Mouse (Mus musculus) CH12.LX (cell line): Measurements from ENCODE around the gene Tssk4. TPM values are rescaled to one million over a fixed set of nuclear protein-coding genes. Genes with fewer than 3 reads are reported as not detected.

ENCODE experiments used
- DNase-seq: peaks from one replicate; pipeline ENCODE4 v3.0.0-alpha.2; 2013; ENCODE audit errors: extremely low read depth
- H3K27ac ChIP-seq: 2 replicates; pipeline ENCODE4 v1.5.1; 2012; ENCODE audit warnings: low read depth, mild to moderate bottlenecking, control low read depth, moderate library complexity; ENCODE audit not compliant: insufficient read depth
- H3K27me3 ChIP-seq: replicated peaks from 2 replicates; pipeline ENCODE3; 2012; ENCODE audit warnings: inconsistent platforms
- H3K36me3 ChIP-seq, 2 experiments: replicated peaks in 1 of 2; 2 replicates each; pipeline versions ENCODE3 to v1.6.1; 2012; ENCODE audit warnings: inconsistent platforms in 1 of 2, low read length in 1 of 2, mild to moderate bottlenecking in 1 of 2, mixed read lengths in 1 of 2, moderate library complexity in 1 of 2; ENCODE audit not compliant: control insufficient read depth in 1 of 2, insufficient read depth in 1 of 2
- H3K4me1 ChIP-seq, 2 experiments: 2 replicates each; pipeline ENCODE4 v1.6.1; 2012; ENCODE audit warnings: inconsistent platforms in 1 of 2, moderate library complexity in 1 of 2; ENCODE audit not compliant: insufficient read depth in 2 of 2, control insufficient read depth in 1 of 2
- H3K4me2 ChIP-seq: 2 replicates; pipeline ENCODE4 v1.6.1; 2012; ENCODE audit warnings: low read depth, mild to moderate bottlenecking, control low read depth; ENCODE audit not compliant: poor library complexity, insufficient read depth, severe bottlenecking
- H3K4me3 ChIP-seq, 3 experiments: fragments of 150-350 bp in 1 of 3; sonication (generic) in 1 of 3; replicated peaks in 1 of 3; 2 replicates each; pipeline versions ENCODE3 to v1.5.1; 2011 to 2012; ENCODE audit warnings: low read depth in 2 of 3, low read length in 2 of 3, mild to moderate bottlenecking in 2 of 3, moderate library complexity in 2 of 3, control low read depth in 1 of 3, improper control_type of control experiment in 1 of 3, inconsistent platforms in 1 of 3, mixed read lengths in 1 of 3; ENCODE audit not compliant: poor library complexity in 1 of 3
- H3K79me2 ChIP-seq: replicated peaks from 2 replicates; pipeline ENCODE4 v1.6.1; 2012; ENCODE audit warnings: mild to moderate bottlenecking, moderate library complexity; ENCODE audit not compliant: control insufficient read depth, poor library complexity, insufficient read depth, severe bottlenecking; ENCODE audit errors: extremely low read depth
- H3K9ac ChIP-seq: 2 replicates; pipeline ENCODE4 v1.6.1; 2012; ENCODE audit warnings: low read depth, mild to moderate bottlenecking, control low read depth, moderate library complexity; ENCODE audit not compliant: insufficient read depth
- H3K9me3 ChIP-seq: replicated peaks from 2 replicates; pipeline ENCODE3; 2012; ENCODE audit warnings: low read length, inconsistent platforms, mixed read lengths
- ELF1 ChIP-seq: IDR thresholded peaks from 2 replicates; pipeline ENCODE4 v1.6.1; 2014; ENCODE audit warnings: low read depth, mild to moderate bottlenecking, inconsistent platforms, low read length, improper control_type of control experiment
- ETS1 ChIP-seq: conservative IDR thresholded peaks from 2 replicates; pipeline ENCODE4 v1.6.1; 2012; ENCODE audit warnings: low read depth, mild to moderate bottlenecking, inconsistent platforms, low read length, improper control_type of control experiment, moderate library complexity
- IRF4 ChIP-seq: IDR thresholded peaks from 2 replicates; pipeline ENCODE4 v1.6.1; 2014; ENCODE audit warnings: low read depth, mild to moderate bottlenecking, inconsistent platforms, low read length, improper control_type of control experiment
- KAT2A ChIP-seq: IDR thresholded peaks from 2 replicates; pipeline ENCODE4 v1.6.1; 2012; ENCODE audit warnings: low read length, improper control_type of control experiment, inconsistent platforms; ENCODE audit not compliant: insufficient replicate concordance
- MAFK ChIP-seq: IDR thresholded peaks from 2 replicates; pipeline ENCODE4 v1.6.1; 2011; ENCODE audit warnings: low read length, improper control_type of control experiment; ENCODE audit not compliant: insufficient replicate concordance
- MAZ ChIP-seq: IDR thresholded peaks from 2 replicates; pipeline ENCODE4 v1.6.1; 2012; ENCODE audit warnings: low read depth, mild to moderate bottlenecking, inconsistent platforms, low read length, improper control_type of control experiment, moderate library complexity
- MEF2A ChIP-seq: IDR thresholded peaks from 2 replicates; pipeline ENCODE4 v1.6.1; 2014; ENCODE audit warnings: low read depth, mild to moderate bottlenecking, inconsistent platforms, low read length, improper control_type of control experiment, borderline replicate concordance
- MXI1 ChIP-seq: IDR thresholded peaks from 2 replicates; pipeline ENCODE4 v1.6.1; 2011; ENCODE audit warnings: mild to moderate bottlenecking, low read depth, low read length, improper control_type of control experiment
- TCF12 ChIP-seq: IDR thresholded peaks from 2 replicates; pipeline ENCODE4 v1.6.1; 2014; ENCODE audit warnings: low read depth, mild to moderate bottlenecking, inconsistent platforms, low read length, improper control_type of control experiment
- ZC3H11A ChIP-seq: IDR thresholded peaks from 2 replicates; pipeline ENCODE4 v1.6.1; 2012; ENCODE audit warnings: low read depth, mild to moderate bottlenecking, inconsistent platforms, low read length, improper control_type of control experiment
- ZKSCAN1 ChIP-seq: IDR thresholded peaks from 2 replicates; pipeline ENCODE4 v1.6.1; 2012; ENCODE audit warnings: low read depth, inconsistent platforms, low read length, improper control_type of control experiment, borderline replicate concordance
- ZMIZ1 ChIP-seq: IDR thresholded peaks from 2 replicates; pipeline ENCODE4 v1.6.1; 2012; ENCODE audit warnings: low read depth, mild to moderate bottlenecking, inconsistent platforms, low read length, improper control_type of control experiment
- dilution Hi-C: fragments of 300-500 bp; cut with MboI; formaldehyde crosslinking; loops from 2 replicates; pipeline ENCODE4 v1.14.3; 2020; ENCODE audit warnings: low sequenced_read_pairs; ENCODE audit not compliant: extremely low pct_unique_long_range_greater_than_20kb, extremely low pct_ligation_motif_present
- in situ Hi-C: fragments of 300-500 bp; cut with MboI; formaldehyde crosslinking; loops from 3 replicates; pipeline ENCODE4 v1.14.3; 2019; ENCODE audit warnings: low sequenced_read_pairs, low pct_ligation_motif_present, low pct_unique_long_range_greater_than_20kb, mixed read lengths
- polyA plus RNA-seq: library from polyadenylated mRNA; unstranded; fragments of >175 nt; gene quantifications from 2 replicates; pipeline ENCODE4 v1.2.1, GENCODE M21; 2012; ENCODE audit warnings: low read depth; ENCODE audit not compliant: insufficient read length
- total RNA-seq, 2 experiments: library from RNA; depleted of rRNA; stranded (reverse); fragments of 300-350 nt in 1 of 2; fragments of >200 nt in 1 of 2; gene quantifications; 2 replicates each; pipeline ENCODE4 v1.2.3; 2012 to 2014

Gene Tssk4
- total and polyA plus RNA-seq, 3 experiments: 0.30 to 0.31 TPM; not detected in 1

GRCm38 (mm10) chr14:55656935-55657334, 7.0 kb downstream of the Tssk4 start:
- Histone ChIP-seq H3K36me3 (peaks cover 7 to 32% of the 10 kb centered on the region in 2 experiments), H3K27ac (no peak overlapping the region), H3K4me1 (peaks cover 0 to 16% of the 10 kb centered on the region in 2 experiments; a peak in 2 of 4 replicates), H3K4me3 (no peak overlapping the region), H3K9ac (no peak overlapping the region), H3K9me3 (no peaks in the 10 kb centered on the region), H3K4me2 (no peak overlapping the region), H3K79me2 (no peaks in the 10 kb centered on the region; the same call in none of the 2 replicates), H3K27me3 (no peaks in the 10 kb centered on the region)
- DNase-seq: no peak
- dilution Hi-C loops: no loop called here
- TF ChIP-seq MAZ (no peak), IRF4 (peak; percentile 24; the same call in 1 of the 2 replicates), TCF12 (no peak), MEF2A (peak; percentile 51; the same call in 1 of the 2 replicates)
- in situ Hi-C loops: no loop called here

- H3K4me1 ChIP-seq: peaks cover 0 to 16% of the 10 kb centered on the region in 2 experiments; a peak in 2 of 4 replicates
- no peaks in the 10 kb centered on the region; the same call in none of the 2 replicates for H3K79me2 ChIP-seq
- no peak for DNase-seq
- no peaks in the 10 kb centered on the region for H3K9me3 ChIP-seq
- in situ Hi-C loops: no loop called here
- TF ChIP-seq ETS1 (no peak), ZKSCAN1 (no peak), MXI1 (no peak), KAT2A (no peak), ZMIZ1 (no peak), MAFK (no peak), ELF1 (no peak), IRF4 (no peak), ZC3H11A (no peak)
- no peak overlapping the region for H3K9ac ChIP-seq
- no peak overlapping the region for H3K27ac ChIP-seq
- H3K4me2 ChIP-seq: no peak overlapping the region
- peaks cover 12 to 42% of the 10 kb centered on the region in 2 experiments for H3K36me3 ChIP-seq
- no peaks in the 10 kb centered on the region for H3K27me3 ChIP-seq
- no peak overlapping the region for H3K4me3 ChIP-seq
- dilution Hi-C loops: no loop called here
Measured at GRCm38 (mm10) chr14:55658011-55658410, 8.0 kb downstream of the Tssk4 start.
